Mouse (Mus musculus): ENCODE measurements around the gene Polr2j. TPM values are rescaled to one million over a fixed set of nuclear protein-coding genes. Genes with fewer than 3 reads are reported as not detected.
"Not testable (repeated sequence)": the region's sequence is repeated elsewhere in the genome, so short reads cannot be mapped to it uniquely, and the experiment has no call there.

Polr2j gene
- total RNA-seq, 1 experiment from 2014 or later = 80.7 TPM

DNA sequence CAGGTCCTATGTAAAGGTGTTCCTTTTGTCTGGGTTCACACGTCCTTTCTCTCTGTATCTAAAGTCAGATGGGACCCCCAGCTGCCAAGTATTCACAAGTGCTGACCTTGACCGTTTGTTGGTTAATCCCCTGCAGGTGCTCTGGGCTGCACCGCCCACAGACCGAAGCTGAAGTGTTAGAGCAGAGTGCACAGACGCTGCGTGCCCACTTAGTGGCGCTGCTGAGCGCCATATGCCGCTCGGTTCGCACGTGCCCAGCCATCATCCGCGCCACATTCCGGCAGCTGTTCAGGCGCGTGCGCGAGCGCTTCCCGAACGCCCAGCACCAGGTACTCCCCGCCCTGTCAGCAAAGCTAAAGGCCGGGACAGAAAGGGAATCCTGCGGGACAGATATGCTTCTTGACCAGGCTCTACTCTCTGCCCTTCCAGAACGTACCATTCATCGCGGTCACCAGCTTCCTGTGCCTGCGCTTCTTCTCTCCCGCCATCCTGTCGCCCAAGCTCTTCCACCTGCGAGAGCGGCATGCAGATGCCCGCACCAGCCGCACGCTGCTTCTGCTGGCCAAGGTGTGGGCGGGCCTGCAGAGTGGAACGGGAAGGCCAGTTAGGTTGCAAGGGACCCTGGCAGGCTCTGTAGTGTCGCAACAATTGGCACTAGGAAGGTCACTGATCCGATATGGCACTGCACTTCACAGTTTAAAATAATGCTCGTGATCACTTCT lies 14.2 kb upstream of the Polr2j start:
- peak; percentile 75 for ATAC-seq (replicated peaks; ENCODE audit: insufficient number of reproducible peaks, low FRiP score, low TSS enrichment, poor library complexity, severe bottlenecking)

GRCm38 (mm10) chr5:136104511-136104910 lies 11.9 kb upstream of the Polr2j start:
- ATAC-seq (replicated peaks; ENCODE audit: insufficient number of reproducible peaks, low FRiP score, low TSS enrichment, poor library complexity, severe bottlenecking) = no peak

GRCm38 (mm10) chr5:136108486-136108885 lies 7.9 kb upstream of the Polr2j start:
- ATAC-seq (replicated peaks; ENCODE audit: insufficient number of reproducible peaks, low FRiP score, low TSS enrichment, poor library complexity, severe bottlenecking) = no peak

DNA sequence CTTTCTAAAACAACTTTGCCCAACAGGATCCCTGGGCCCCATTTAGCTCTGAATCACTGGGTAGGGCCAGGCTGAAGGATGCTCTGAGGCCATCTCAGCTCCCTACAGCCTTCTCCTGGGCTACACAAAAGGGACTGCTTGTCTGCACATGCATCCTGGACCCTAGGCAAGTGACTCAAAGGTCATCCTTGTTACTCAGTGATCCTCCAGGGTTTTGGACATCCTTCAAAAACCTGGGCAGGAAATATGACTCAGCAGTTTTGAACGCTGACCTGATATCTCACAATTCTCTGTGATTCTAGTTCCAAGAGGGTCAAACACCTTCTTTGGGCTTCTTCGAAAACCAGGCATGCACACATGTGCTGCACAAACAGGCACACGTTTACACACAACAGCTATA lies 7.4 kb upstream of the Polr2j start:
- ATAC-seq (replicated peaks; ENCODE audit: insufficient number of reproducible peaks, low FRiP score, low TSS enrichment, poor library complexity, severe bottlenecking) = no peak

GRCm38 (mm10) chr5:136113546-136113945 lies 2.9 kb upstream of the Polr2j start:
- not testable (repeated sequence) for ATAC-seq (replicated peaks; ENCODE audit: insufficient number of reproducible peaks, low FRiP score, low TSS enrichment, poor library complexity, severe bottlenecking)

- no peak for ATAC-seq (replicated peaks; ENCODE audit: insufficient number of reproducible peaks, low FRiP score, low TSS enrichment, poor library complexity, severe bottlenecking)
These were observed 317 bp downstream of the Polr2j start for GRCm38 (mm10) chr5:136116784-136117112.

DNA sequence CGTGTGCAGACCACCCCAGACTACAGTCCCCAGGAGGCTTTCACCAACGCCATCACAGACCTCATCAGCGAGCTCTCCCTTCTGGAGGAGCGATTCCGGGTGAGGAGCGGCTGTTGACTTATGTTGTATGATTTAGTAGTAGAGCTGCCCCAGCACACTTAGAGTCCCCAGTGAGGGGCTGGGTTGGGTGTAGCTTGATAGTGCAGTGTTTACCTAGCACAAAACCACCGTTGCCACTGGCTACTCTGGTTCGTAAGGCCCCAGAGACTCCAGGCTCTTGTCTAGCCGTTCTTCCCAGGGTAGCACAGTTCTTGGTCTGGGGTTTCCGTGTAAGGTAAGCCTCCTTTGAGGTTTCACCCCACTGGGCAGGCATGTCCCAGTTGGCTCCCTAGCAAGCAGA lies 5.7 kb downstream of the Polr2j start:
- no peak for ATAC-seq (replicated peaks; ENCODE audit: insufficient number of reproducible peaks, low FRiP score, low TSS enrichment, poor library complexity, severe bottlenecking)

DNA sequence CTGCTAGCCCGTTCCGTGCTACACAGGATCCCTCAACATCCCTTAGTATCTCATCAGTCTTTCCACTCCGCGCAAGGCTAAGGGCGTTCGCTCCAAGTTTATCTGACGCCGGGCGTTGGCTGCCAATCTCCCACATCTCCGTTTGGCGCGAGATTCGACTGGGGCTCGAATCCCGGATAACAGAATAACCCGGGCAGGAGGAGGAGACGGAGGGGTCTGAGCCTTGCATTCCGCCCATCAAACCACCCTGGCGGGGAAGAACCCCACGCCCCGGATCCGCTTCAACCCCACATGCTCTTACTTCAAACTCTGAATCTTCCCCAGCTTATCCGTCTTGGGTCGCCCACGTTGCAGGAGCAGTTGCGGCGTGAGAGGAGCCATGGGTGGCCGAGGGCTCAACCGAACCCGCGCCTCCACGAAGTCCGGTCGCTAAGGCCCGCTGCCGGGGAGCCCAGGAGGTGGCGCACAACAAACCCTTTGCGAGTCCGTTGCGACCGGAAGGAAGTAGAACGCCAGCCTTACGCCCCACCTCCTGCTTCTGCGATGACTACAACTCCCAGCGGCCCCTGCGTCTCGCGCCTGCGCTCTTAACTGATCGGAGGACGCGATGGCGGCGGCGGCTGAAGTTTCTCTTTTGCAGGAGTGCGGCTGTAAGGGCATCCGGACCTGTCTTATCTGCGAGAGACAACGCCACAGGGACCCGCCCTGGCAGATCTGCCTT lies 19.3 kb downstream of the Polr2j start, which contains the start of the genes Lrwd1 and Alkbh4:
Gene Lrwd1 (minus strand): TSS at position 504 of the 721 bp plus-strand sequence.
Gene Alkbh4 (plus strand): TSS at position 576 of the 721 bp plus-strand sequence.
- ATAC-seq (replicated peaks; ENCODE audit: insufficient number of reproducible peaks, low FRiP score, low TSS enrichment, poor library complexity, severe bottlenecking) = peak; percentile 88

DNA sequence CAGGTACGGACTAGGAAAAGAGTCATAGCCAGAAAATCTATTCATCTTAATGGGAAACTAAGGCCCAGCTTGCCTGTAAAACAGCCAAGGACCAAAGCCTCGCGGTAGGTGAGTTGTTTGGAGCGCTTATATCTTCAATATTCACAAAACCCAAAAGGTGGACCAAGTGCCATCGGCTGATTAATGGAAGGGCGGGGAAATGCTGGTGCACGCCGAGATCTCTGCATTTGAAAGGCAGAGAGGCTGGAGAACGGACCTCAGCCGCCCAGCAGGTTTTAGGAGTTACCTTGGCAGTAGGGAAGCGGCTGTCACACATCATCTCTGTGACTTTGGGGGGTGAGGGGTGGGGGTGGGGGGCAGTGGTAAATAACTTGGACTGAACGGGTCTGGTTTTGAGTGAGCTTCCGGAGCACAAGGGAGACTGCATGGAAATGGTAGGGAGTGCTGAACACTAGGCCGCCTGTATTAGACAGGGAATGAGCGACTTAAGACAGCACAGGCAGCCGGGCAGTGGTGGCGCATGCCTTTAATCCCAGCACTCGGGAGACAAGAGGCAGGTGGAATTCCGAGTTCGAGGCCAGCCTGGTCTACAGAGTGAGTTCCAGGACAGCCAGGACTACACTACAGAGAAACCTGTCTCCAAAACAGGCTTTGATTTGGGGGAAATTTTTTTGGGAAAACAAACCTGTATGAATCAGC lies 20.0 kb downstream of the Polr2j start:
- no peak for ATAC-seq (replicated peaks; ENCODE audit: insufficient number of reproducible peaks, low FRiP score, low TSS enrichment, poor library complexity, severe bottlenecking)

DNA sequence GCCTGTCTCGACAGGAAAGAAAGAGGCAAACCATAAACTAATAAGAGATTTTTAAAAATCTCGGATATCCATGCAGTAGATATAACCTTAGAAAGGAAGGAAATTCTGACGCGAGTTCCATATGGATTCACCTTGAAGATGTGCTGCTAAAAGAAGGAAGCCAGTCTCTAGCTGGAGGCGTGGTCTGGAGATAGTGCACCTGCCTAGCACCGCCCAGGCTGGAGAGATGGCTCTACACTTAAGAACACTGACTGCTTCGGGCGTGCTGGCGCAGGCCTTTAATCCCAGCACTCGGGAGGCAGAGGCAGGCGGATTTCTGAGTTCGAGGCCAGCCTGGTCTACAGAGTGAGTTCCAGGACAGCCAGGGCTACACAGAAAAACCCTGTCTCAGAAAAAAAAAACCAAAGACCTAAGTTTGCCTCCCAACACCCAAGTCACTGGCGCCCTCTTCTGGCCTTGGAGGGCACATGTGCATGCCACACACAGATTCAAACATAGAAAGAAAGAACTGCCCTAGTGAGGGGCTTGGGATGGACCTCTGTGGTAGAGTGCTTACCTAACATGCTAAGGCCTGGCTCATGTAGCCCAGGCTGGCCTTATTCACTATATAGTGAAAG lies 21.3 kb downstream of the Polr2j start:
- ATAC-seq (replicated peaks; ENCODE audit: insufficient number of reproducible peaks, low FRiP score, low TSS enrichment, poor library complexity, severe bottlenecking) = no peak

- 0 out of 2 replicates have a peak, but pooled peaks have one; percentile 7 for ATAC-seq (replicated peaks; ENCODE audit: insufficient number of reproducible peaks, low FRiP score, low TSS enrichment, poor library complexity, severe bottlenecking)
These were observed 23.0 kb downstream of the Polr2j start for GRCm38 (mm10) chr5:136139393-136139792.

- peak; percentile 58 for ATAC-seq (replicated peaks; ENCODE audit: insufficient number of reproducible peaks, low FRiP score, low TSS enrichment, poor library complexity, severe bottlenecking)
These were observed 23.6 kb downstream of the Polr2j start for GRCm38 (mm10) chr5:136140057-136140482.

- ATAC-seq (replicated peaks; ENCODE audit: insufficient number of reproducible peaks, low FRiP score, low TSS enrichment, poor library complexity, severe bottlenecking) = no peak
These were observed 26.3 kb downstream of the Polr2j start for GRCm38 (mm10) chr5:136142746-136143145.

DNA sequence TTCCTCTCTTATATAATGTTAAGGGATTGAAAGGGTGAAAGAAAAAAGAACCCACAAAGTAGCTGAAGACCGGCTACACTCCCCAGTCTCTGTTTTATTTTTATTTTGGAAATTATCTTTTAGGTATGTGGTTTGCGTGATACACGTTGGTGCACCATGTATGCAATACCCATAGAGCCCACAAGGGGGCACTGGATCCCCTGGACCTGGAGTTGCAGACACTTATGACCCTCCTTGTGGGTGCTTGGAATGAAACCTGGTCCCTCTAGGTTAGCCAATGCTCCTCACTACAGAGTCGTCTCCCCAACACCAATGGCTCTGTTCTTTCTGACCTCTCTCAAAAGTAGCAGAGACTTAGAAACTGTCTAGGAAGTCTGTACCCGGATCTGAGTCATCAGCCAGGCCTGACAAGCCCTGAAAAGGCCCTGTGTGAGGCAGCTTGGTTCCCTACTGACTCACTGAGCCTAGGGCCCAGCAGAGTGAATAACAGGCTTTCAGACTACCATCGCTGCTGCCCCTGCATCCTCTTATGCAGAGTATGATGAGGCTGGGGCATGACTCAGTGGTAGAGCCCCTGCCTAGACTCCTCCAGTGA lies 26.8 kb downstream of the Polr2j start:
- ATAC-seq (replicated peaks; ENCODE audit: insufficient number of reproducible peaks, low FRiP score, low TSS enrichment, poor library complexity, severe bottlenecking) = no peak

DNA sequence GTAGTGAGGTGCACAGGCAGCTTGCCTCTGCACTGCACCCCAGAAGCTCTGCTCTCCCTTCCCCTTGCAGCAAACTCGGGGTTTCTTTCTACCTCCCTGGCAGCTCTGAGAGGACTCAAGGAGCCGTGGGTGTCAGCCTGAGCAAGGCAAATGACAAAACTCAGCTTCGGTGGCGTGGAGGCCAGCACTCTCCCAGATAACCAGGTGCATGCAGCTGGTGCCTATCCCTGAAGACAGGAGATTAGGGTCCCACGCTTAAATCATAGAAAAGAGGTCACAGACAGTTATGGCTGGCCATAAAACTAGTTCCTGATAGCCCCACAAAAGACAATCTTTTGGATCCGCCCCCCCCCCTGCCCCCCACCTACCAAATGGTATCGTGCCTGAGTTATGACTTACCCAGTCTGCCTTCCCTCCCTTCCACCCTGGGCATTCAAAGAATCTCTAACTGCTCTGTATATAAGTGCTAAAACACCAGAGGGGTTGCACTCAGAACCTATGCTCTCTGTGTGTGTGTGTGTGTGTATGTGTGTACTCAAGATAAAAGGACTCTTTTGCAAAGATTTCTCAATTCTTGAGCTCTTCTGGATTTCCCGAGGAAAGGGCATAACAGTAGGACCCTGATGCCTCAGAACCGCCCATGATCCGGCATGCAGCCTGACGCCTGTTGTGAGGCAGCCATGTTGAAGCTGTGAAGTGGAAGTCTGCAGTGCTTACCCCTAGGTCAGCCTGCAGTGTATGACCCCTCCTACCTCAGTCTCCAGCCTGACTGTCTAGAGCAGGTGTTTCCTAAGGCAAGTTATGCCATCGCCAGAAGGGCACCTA lies 28.4 kb downstream of the Polr2j start:
- ATAC-seq (replicated peaks; ENCODE audit: insufficient number of reproducible peaks, low FRiP score, low TSS enrichment, poor library complexity, severe bottlenecking) = no peak

DNA sequence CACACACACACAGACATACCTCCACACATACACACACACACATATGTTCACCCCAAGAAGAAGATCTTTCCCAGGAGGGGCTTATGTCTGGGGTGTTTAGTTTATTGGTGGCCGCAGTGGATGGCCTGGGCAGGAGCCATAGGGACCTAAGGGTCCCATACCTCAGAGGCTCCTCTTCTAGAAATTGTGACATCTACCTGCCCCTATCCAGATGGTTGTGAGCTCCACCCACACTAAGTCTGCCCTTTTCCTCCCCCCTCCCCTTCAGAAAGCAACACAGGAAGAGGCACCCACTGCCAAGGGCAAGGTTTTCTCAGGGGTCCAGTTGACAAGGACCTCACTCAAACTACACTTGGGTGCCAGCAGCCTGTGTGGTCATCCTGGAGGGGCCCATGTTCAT lies 30.5 kb downstream of the Polr2j start:
- no peak for ATAC-seq (replicated peaks; ENCODE audit: insufficient number of reproducible peaks, low FRiP score, low TSS enrichment, poor library complexity, severe bottlenecking)

- ATAC-seq (replicated peaks; ENCODE audit: insufficient number of reproducible peaks, low FRiP score, low TSS enrichment, poor library complexity, severe bottlenecking) = no peak
These were observed 31.3 kb downstream of the Polr2j start for GRCm38 (mm10) chr5:136147704-136148103.

DNA sequence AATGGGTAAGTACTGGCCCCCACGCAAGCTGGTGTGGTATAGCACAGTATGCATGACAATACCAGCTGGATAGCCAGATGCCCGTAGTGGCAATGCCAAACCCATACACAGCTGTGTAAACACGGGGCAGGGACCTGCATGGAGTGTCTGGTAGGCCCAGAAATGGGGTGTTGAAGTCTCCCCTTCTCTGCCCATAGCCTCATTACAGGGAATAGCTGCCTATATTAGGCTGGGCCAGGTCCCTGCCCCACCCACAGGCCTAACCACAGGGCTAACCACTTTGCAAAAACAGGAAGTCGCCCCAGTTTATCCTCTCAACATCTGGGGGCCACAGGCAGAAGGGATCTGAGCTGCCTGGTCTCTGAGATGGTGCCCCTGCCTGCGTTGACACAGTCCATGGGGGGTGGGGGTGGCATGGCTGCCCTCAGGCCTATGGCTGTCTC lies 32.7 kb downstream of the Polr2j start:
- peak; percentile 84 for ATAC-seq (replicated peaks; ENCODE audit: insufficient number of reproducible peaks, low FRiP score, low TSS enrichment, poor library complexity, severe bottlenecking)
